Mouse (Mus musculus): ENCODE data around the gene Nek10.
"Not testable (repeated sequence)": the region's sequence is repeated elsewhere in the genome, so short reads cannot be mapped to it uniquely, and the experiment has no call there.

Nek10 gene

GRCm38 (mm10) chr14:14803115-14803514, at the start of gene Nek10:
TSS of gene Nek10 (plus strand) at chr14:14803415.
- not testable (repeated sequence) for DNase-seq (ENCODE audit: low spot score in 2 of 2)

- DNase-seq (ENCODE audit: low spot score in 2 of 2), result no peak
Observed at GRCm38 (mm10) chr14:14781169-14781568, 22.0 kb upstream of the Nek10 start.

GRCm38 (mm10) chr14:14784223-14784622, 19.0 kb upstream of the Nek10 start:
- no peak for DNase-seq (ENCODE audit: low spot score in 2 of 2)

- DNase-seq (ENCODE audit: low spot score in 2 of 2), result no peak
Observed at GRCm38 (mm10) chr14:14786979-14787378, 16.2 kb upstream of the Nek10 start.

- no peak for DNase-seq (ENCODE audit: low spot score in 2 of 2)
Observed at GRCm38 (mm10) chr14:14789840-14790470, 13.3 kb upstream of the Nek10 start.

- DNase-seq (ENCODE audit: low spot score in 2 of 2), result no peak
Observed at GRCm38 (mm10) chr14:14799861-14800260, 3.4 kb upstream of the Nek10 start.

- no peak for DNase-seq (ENCODE audit: low spot score in 2 of 2)
Observed at GRCm38 (mm10) chr14:14800332-14800731, 2.9 kb upstream of the Nek10 start.

- no peak for DNase-seq (ENCODE audit: low spot score in 2 of 2)
Observed at GRCm38 (mm10) chr14:14800810-14801209, 2.4 kb upstream of the Nek10 start.

- no peak for DNase-seq (ENCODE audit: low spot score in 2 of 2)
Observed at GRCm38 (mm10) chr14:14803921-14804517, 804 bp downstream of the Nek10 start.

- DNase-seq (ENCODE audit: low spot score in 2 of 2), result no peak
Observed at GRCm38 (mm10) chr14:14804518-14805212, 1.4 kb downstream of the Nek10 start.

GRCm38 (mm10) chr14:14832520-14833240, 29.5 kb downstream of the Nek10 start:
- peak; percentile 4 to 71 for DNase-seq (ENCODE audit: low spot score in 2 of 2)

GRCm38 (mm10) chr14:14833498-14833897, 30.3 kb downstream of the Nek10 start:
- DNase-seq (ENCODE audit: low spot score in 2 of 2), result no peak

GRCm38 (mm10) chr14:14834266-14834665, 31.1 kb downstream of the Nek10 start:
- no peak for DNase-seq (ENCODE audit: low spot score in 2 of 2)

GRCm38 (mm10) chr14:14837627-14838026, 34.4 kb downstream of the Nek10 start:
- no peak for DNase-seq (ENCODE audit: low spot score in 2 of 2)

GRCm38 (mm10) chr14:14838109-14838508, 34.9 kb downstream of the Nek10 start:
- no peak for DNase-seq (ENCODE audit: low spot score in 2 of 2)

- DNase-seq (ENCODE audit: low spot score in 2 of 2), result no peak
Observed at GRCm38 (mm10) chr14:14842734-14843530, 39.7 kb downstream of the Nek10 start.

- no peak for DNase-seq (ENCODE audit: low spot score in 2 of 2)
Observed at GRCm38 (mm10) chr14:14852838-14853237, 49.6 kb downstream of the Nek10 start.

- DNase-seq (ENCODE audit: low spot score in 2 of 2), result no peak
Observed at GRCm38 (mm10) chr14:14860331-14860730, 57.1 kb downstream of the Nek10 start.

GRCm38 (mm10) chr14:14863690-14864356, 60.6 kb downstream of the Nek10 start:
- peak; percentile 41 to 71 for DNase-seq (ENCODE audit: low spot score in 2 of 2)

GRCm38 (mm10) chr14:14869239-14869638, 66.0 kb downstream of the Nek10 start:
- DNase-seq (ENCODE audit: low spot score in 2 of 2), result no peak

GRCm38 (mm10) chr14:14870059-14870458, 66.8 kb downstream of the Nek10 start:
- DNase-seq (ENCODE audit: low spot score in 2 of 2), result no peak

All from urinary bladder, adult 18-20 months (tissue).